In the genomic region with DNA sequence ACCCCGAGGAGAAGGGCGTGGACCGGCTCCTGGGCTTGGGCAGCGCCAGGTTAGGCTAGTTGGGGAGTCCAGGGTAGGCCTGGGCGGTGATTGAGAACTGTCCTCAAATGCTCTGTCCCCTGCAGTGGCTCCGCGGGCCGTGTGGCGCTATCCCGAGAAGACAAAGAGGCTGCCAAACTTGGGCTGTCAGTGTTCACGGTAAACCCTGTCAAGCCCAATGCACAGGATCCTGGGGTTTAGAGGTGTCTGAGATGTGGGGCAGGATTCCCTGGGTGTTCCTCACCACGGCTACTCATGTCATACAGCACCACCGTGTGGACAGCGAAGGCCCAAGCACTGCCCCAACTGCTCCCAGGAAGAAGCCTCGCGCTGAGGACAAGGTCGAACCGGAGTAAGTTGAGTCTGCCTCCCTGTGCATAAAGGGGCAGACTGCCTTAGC, we compare ENCODE assay signal across 8 mouse cellular contexts. TPM values are rescaled to one million over a fixed set of nuclear protein-coding genes. Genes with fewer than 3 reads are reported as not detected.
DNase-seq lines count a peak whose midpoint lies in the region; ATAC-seq and TF ChIP-seq lines count a peak whose summit lies in the region.

No protein-coding gene starts in this region.

- H3K9me3 ChIP-seq in heart, postnatal 0 days (replicated peaks; ENCODE audit: control insufficient read depth, low read length) = no peaks in the 10 kb centered on the region

- WGBS in heart, postnatal 0 days = 7% methylated on average over 18 of the region's 18 CpGs

- H3K9ac ChIP-seq in heart, postnatal 0 days (replicated peaks; ENCODE audit: low read depth, low read length) = peak overlapping the region; percentile 75; the same call in 1 of the 2 replicates

- H3K4me3 ChIP-seq in heart, postnatal 0 days (ENCODE audit: low read depth, low read length) = peak overlapping the region; percentile 85

- no peaks in the 10 kb centered on the region for H3K27me3 ChIP-seq in heart, postnatal 0 days (ENCODE audit: control insufficient read depth, insufficient read depth, low read length)

- H3K27ac ChIP-seq in heart, postnatal 0 days (ENCODE audit: low read depth) = peak overlapping the region; percentile 95

- TF ChIP-seq EP300 in heart, postnatal 0 days (IDR thresholded peaks at IDR 0.05; ENCODE audit: low read depth) = no peak

- peak; percentile 86 for ATAC-seq in erythroblast, adult 5-6 weeks (replicated peaks; ENCODE audit: low FRiP score, poor library complexity, severe bottlenecking)
- peak; percentile 69 for ATAC-seq in heart, postnatal 0 days (ENCODE audit: insufficient read depth, low read depth)

- peak; percentile 69 for TF ChIP-seq CTCF in heart, postnatal 0 days (IDR thresholded peaks at IDR 0.05; ENCODE audit: low read depth)

- no peaks in the 10 kb centered on the region for H3K4me1 ChIP-seq in heart, postnatal 0 days (ENCODE audit: control insufficient read depth, insufficient read depth)

- peak overlapping the region; percentile 90 for H3K4me2 ChIP-seq in heart, postnatal 0 days (ENCODE audit: low read depth, low read length)

- peak; percentile 82 for DNase-seq in ES-CJ7 (ENCODE audit: low read depth, low spot score)
- DNase-seq in brain, adult 2 months (ENCODE audit: low read depth, low spot score) = peak; percentile 88
- peak; percentile 77 for DNase-seq in heart, postnatal 0 days (ENCODE audit: low spot score)
- peak; percentile 78 to 88 for DNase-seq in kidney, postnatal 4 days
- peak; percentile 87 for DNase-seq in lung, postnatal 10 days
- peak; percentile 74 for DNase-seq in ovary, postnatal 36 days (ENCODE audit: low spot score)
- DNase-seq in urinary bladder, postnatal 14 days (ENCODE audit: low spot score) = peak; percentile 77

- H3K36me3 ChIP-seq in heart, postnatal 0 days (replicated peaks; ENCODE audit: control insufficient read depth, insufficient read depth, low read length) = peaks cover 52% of the 10 kb centered on the region

RNA-seq across cellular contexts. Expression of a gene that starts 0.9 kb away (rescaled TPM):
- total RNA-seq in erythroblast, adult 5-6 weeks (2015; ENCODE audit: low replicate concordance) = 0.77 and 6.9 TPM in 2 replicates
- total RNA-seq in erythroblast, adult 5-6 weeks (2017; ENCODE audit: low replicate concordance) = 4.4 and 8.2 TPM in 2 replicates
- total RNA-seq in heart, postnatal 0 days (2014; rRNA removed; ENCODE audit: low replicate concordance) = 1.6 TPM in 1 of 2 replicates, not detected in the other
- polyA plus RNA-seq in heart, postnatal 0 days (2015; fragmentation: Nextera tagmentation; extraction: Ambion mirVana) = 19.9 and 21.4 TPM in 2 replicates

RNA-seq across cellular contexts. Expression of a gene that starts 6.7 kb away (rescaled TPM):
- total RNA-seq in erythroblast, adult 5-6 weeks (2015; ENCODE audit: low replicate concordance) = 5.4 and 11.3 TPM in 2 replicates
- total RNA-seq in erythroblast, adult 5-6 weeks (2017; ENCODE audit: low replicate concordance) = 10.1 and 14.1 TPM in 2 replicates
- total RNA-seq in heart, postnatal 0 days (2014; rRNA removed; ENCODE audit: low replicate concordance) = 174 and 187 TPM in 2 replicates
- 196 and 199 TPM in 2 replicates for polyA plus RNA-seq in heart, postnatal 0 days (2015; fragmentation: Nextera tagmentation; extraction: Ambion mirVana)

RNA-seq across cellular contexts. Expression of a gene that starts 17.0 kb away (rescaled TPM):
- 13.8 and 20.4 TPM in 2 replicates for total RNA-seq in erythroblast, adult 5-6 weeks (2015; ENCODE audit: low replicate concordance)
- total RNA-seq in erythroblast, adult 5-6 weeks (2017; ENCODE audit: low replicate concordance) = 4.5 and 8.2 TPM in 2 replicates
- total RNA-seq in heart, postnatal 0 days (2014; rRNA removed; ENCODE audit: low replicate concordance) = 47.5 and 60.3 TPM in 2 replicates
- polyA plus RNA-seq in heart, postnatal 0 days (2015; fragmentation: Nextera tagmentation; extraction: Ambion mirVana) = 138 and 146 TPM in 2 replicates

RNA-seq across cellular contexts. Expression of a gene that starts 19.0 kb away (rescaled TPM):
- 111 and 132 TPM in 2 replicates for total RNA-seq in erythroblast, adult 5-6 weeks (2015; ENCODE audit: low replicate concordance)
- 93.9 and 107 TPM in 2 replicates for total RNA-seq in erythroblast, adult 5-6 weeks (2017; ENCODE audit: low replicate concordance)
- total RNA-seq in heart, postnatal 0 days (2014; rRNA removed; ENCODE audit: low replicate concordance) = 336 and 378 TPM in 2 replicates
- 533 and 540 TPM in 2 replicates for polyA plus RNA-seq in heart, postnatal 0 days (2015; fragmentation: Nextera tagmentation; extraction: Ambion mirVana)

RNA-seq across cellular contexts. Expression of a gene that starts 26.0 kb away (rescaled TPM):
- total RNA-seq in erythroblast, adult 5-6 weeks (2015; ENCODE audit: low replicate concordance) = not detected in 2 replicates
- not detected in 2 replicates for total RNA-seq in erythroblast, adult 5-6 weeks (2017; ENCODE audit: low replicate concordance)
- 0.08 and 0.12 TPM in 2 replicates for total RNA-seq in heart, postnatal 0 days (2014; rRNA removed; ENCODE audit: low replicate concordance)
- 0.63 and 0.75 TPM in 2 replicates for polyA plus RNA-seq in heart, postnatal 0 days (2015; fragmentation: Nextera tagmentation; extraction: Ambion mirVana)

Comparison
In these comparisons a context has a peak if more than half of its experiments do, and no peak if none do; other contexts are left out.
1. Peak in every context shown above with its lines: DNase-seq, ATAC-seq, H3K4me3 ChIP-seq and H3K27ac ChIP-seq.
2. RNA of a gene that starts 6.7 kb away (total RNA-seq): 174 to 187 TPM in heart, postnatal 0 days; 5.4 to 14.1 TPM in erythroblast, adult 5-6 weeks; every median in the first group is over 10 times any median in the second.